Mouse (Mus musculus) forelimb bud, embryonic 11.5 days (tissue): Measurements from ENCODE around the gene Thyn1.

ENCODE experiments used
- DNase-seq: peaks from one replicate; pipeline ENCODE4 v3.0.0-alpha.2; 2012; ENCODE audit warnings: low read depth, low spot score

The Thyn1 gene

GRCm38 (mm10) chr9:27029828-27030762, 30.6 kb downstream of the Thyn1 start, which contains the start of the genes Vps26b and Ncapd3:
Gene Vps26b (minus strand): TSS chr9:27030065.
Gene Ncapd3 (plus strand): TSS chr9:27030175.
- DNase-seq: peak; percentile 98

- no peak for DNase-seq
Measured at GRCm38 (mm10) chr9:27030763-27031100, 31.2 kb downstream of the Thyn1 start.

- no peak for DNase-seq
Measured at GRCm38 (mm10) chr9:27043892-27044291, 44.4 kb downstream of the Thyn1 start.

GRCm38 (mm10) chr9:27049492-27049891, 50.0 kb downstream of the Thyn1 start:
- no peak for DNase-seq
